Mouse (Mus musculus) thymus, postnatal 0 days (tissue): ENCODE measurements at regions not wholly inside any gene's neighbourhood (a gene's known extent, or its start where the extent isn't known, plus 50 kb on each side); places are given as distances from the start of the nearest gene placed in this dataset.

Source experiments
- DNase-seq: peaks from one replicate; pipeline ENCODE4 v3.0.0-alpha.2; 2015; ENCODE audit warnings: low spot score

GRCm38 (mm10) chr7:71648314-71648713 lies 297.0 kb upstream of the Gm10295 start:
- no peak for DNase-seq

DNA sequence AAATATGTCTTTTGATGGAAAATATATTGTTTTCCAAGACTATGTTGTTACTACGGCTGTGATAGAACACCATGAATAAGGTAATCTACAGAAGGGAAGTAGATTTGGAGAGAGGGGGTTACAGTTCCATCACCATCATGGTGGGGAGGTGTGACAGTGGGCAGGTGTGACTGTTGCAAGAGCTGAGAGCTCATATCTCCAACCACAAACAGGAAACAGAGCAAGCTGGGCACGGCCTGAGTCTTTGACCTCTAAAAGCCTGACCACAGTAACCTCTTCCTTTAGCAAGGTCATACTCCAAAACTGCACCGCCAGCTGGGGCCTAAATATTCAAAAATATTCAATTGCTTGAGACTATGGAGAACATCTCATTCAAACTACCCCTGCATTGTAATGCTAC lies 295.7 kb upstream of the Gm10295 start:
- no peak for DNase-seq

GRCm38 (mm10) chr7:71623048-71623447 lies 271.8 kb upstream of the Gm10295 start:
- no peak for DNase-seq

DNA sequence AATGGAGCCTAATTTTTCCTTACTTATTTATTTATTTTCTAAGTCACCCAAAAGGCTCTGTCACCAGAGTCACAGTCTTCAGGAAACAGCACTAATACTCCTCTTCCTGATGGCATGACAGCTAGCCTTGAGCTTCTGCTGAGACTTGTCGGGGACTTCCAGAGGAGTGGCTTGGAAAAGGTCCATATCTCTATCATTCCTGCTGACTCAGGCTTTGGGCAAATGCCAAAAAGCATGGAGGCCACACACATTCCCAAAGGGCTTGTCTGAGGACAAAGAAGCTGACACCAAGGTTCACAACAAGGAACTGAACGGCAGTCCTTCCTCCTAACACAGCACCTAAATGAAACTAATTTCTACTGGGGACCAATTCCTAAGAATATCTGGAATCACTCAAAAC lies 251.9 kb upstream of the Gm10295 start:
- DNase-seq: no peak

DNA sequence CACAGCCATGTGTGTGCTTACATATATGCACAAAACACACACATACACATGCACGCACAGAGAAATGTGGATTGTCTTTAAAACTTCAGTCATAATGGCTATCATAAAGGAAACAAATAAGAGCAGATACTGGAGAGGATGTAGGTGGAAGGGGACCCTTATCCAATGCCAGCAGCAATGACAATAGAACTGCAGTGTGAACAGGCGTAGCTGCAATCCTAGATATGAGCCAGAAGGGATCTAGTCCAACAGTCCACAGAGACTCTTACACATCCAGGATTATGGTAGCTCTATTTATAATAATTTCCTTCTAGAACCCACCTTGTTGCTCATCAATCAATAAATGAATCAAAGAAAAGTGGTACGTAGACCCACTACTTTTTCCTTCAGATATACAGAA lies 245.5 kb upstream of the Gm10295 start:
- no peak for DNase-seq

DNA sequence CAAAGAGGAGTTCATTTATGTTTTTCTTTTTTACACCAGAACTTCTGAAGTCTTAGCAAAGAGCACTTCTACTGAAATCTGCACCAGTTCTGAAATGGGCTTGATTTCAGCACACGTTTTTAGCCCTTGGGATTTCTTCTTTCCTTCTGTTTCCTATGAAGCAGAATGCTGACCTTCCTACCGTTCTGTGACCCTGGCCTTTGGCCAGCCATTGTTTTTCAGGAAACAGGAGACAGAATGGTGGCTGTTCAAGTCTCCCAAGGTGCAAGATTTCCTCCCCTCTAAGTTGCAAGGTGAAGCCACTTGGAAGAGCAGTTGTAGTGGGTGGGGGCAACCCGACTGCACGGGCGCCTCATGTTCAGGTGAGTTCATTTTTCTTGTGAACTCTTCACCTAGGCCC lies 236.3 kb upstream of the Gm10295 start:
- DNase-seq: no peak

GRCm38 (mm10) chr7:71583443-71584055 lies 232.3 kb upstream of the Gm10295 start:
- DNase-seq: no peak

- no peak for DNase-seq
Observed at GRCm38 (mm10) chr7:71581746-71582145, 230.5 kb upstream of the Gm10295 start.

DNA sequence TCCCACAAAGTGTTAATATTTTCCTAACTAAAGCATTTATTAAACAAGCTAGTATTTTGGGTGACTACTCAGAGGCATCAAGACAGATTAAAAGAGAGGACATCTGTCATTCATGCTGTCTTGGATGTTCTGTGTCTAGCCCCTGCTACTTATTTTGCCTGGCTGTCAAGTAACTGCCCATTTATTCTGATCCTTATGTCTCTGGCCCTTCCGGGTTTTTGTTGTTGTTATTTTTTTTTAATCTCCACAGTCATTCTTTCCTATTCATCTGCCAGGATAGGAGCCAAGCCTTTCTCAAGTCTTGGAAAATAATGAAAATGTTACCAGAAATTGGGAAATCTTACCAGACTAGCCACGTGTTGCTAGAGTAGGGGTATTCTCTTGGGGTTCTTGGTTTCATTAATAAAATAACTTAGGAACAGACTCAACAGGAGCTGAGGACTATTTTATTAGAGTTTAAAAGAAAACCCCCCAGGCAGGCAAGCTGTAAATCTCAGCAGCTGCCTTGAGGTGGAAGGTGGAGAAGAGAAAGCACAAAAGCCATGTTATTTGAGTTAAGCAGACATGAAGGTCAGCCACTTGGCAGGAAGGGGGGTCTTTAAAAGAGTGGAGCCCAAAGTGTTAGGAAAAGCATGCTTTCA lies 209.1 kb upstream of the Gm10295 start:
- DNase-seq: no peak

- no peak for DNase-seq
Observed at GRCm38 (mm10) chr7:71556473-71556872, 205.2 kb upstream of the Gm10295 start.

DNA sequence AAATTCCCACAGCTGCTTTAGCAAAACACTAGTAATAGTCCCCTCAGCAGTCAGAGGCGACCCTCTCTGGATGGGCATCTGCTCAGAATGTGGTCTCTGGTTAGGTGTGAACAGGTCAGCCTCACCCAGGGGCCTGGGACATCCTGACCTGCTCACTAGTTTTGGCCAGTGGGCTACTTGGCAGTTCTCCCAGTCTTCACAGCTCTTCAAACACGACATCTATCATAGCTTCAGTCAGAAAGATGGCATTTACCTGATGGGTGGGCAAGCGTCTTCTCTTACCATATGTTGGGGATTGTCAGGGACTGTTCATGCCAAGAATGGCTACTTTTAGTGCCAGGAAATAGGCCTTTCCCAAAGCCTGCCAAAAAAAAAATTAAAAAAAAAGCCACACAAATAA lies 204.2 kb upstream of the Gm10295 start:
- DNase-seq: no peak

DNA sequence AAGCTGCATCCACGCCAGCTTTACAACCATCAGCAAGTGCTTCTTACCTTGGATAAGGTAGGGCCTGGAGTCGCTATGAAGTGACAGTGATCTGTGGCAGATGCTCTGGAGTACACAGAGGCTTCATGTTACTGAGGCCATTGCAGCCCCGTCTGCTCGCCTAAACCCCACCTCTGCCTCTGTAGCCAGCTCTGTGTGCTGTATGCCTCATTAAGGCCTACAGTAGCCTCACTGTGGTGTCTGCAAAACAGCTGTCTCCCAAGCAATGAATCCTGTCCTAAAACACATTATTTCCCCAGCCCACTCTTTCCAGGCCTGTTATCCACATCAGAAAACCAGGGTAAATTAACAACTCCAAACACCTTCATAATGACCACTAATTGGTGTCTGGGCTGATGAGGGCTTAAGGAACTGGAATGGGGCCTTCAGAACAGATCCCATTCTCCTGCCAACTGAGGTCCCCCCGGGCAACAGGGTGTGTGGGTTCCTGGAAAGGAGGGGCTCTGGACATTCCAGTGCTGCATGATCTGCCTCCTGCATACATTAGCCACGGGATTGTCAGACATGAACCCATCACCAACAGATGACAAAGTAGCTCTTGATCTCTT lies 195.4 kb upstream of the Gm10295 start:
- no peak for DNase-seq

DNA sequence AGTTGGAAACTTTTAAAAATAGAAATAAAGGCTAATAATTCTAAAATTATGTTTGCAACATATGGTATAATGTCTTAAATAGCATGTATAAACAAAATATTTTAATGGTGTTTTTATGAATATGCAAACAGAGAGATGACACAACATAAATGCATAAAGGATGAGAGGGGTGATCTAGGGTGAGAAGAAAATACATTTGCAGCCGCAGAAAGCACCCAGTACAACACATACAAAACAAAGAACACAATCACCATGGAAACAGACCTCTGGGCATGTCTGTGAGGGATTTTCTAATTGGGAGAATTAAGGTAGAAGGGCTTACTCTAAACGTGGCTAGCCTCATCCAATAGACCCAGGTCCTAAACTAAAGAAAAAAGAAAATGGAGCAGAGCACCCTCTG lies 190.2 kb upstream of the Gm10295 start:
- DNase-seq: no peak

- no peak for DNase-seq
Observed at GRCm38 (mm10) chr7:71533109-71533508, 181.8 kb upstream of the Gm10295 start.

GRCm38 (mm10) chr7:71531496-71531895 lies 180.2 kb upstream of the Gm10295 start:
- DNase-seq: no peak

GRCm38 (mm10) chr7:71530922-71531321 lies 179.6 kb upstream of the Gm10295 start:
- no peak for DNase-seq

DNA sequence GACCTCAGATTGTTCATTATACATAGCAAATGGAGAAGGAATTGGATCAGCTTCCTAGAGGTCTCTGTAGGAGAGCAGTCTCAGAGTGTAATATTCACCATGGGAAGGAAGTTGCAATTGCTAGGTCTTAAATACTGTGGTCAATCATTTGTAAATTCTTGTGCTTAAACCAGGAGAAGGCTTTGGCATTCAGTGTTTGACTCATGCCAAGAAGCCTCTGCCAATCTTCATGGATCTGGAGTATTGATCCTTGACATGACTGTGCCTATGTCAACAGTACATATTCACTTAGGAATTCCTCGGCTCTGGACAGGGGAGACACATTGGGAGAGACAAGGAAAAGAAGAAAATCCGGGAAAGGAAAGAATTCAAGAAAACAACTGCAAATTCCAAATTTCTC lies 174.9 kb upstream of the Gm10295 start:
- DNase-seq: no peak

- no peak for DNase-seq
Observed at GRCm38 (mm10) chr7:71524577-71525126, 173.4 kb upstream of the Gm10295 start.

DNA sequence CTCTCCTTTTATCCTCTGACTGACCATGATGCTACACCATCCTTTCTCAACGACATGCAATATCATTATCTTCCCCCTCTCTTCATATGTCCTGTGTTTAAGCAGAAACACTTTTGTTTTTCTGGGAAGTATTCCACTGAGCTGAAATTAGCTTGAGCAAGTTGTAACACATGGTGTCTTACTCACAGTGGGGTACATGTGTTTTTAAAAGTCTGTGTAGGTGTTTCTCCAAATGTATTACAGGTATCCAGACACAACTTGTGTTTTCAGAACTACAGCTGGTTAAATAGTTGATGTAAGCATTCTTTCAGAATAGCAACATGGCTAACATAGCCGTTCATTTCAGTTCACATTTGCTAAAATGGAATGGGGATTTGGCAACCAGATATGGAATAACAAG lies 172.8 kb upstream of the Gm10295 start:
- DNase-seq: no peak

DNA sequence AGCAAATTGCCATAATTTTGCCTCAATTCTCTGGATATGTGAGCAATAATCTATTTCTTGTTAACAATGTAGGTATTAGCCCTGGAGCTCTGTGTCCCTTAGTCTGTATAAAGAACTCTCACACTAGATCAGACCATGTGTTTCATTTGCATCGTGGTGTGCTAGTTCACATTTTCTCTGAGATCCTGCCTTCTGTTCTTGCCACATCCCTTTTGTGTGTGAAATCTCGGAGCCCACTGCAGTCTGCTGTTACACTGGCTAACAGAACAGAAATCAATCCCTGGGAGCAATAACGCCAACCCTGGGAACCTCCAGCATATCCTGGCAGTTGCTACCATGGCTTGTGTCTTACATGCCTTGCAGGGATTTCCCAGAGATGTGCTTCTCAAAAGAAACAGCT lies 156.1 kb upstream of the Gm10295 start:
- no peak for DNase-seq

- DNase-seq: no peak
Observed at GRCm38 (mm10) chr7:71500719-71501118, 149.4 kb upstream of the Gm10295 start.

DNA sequence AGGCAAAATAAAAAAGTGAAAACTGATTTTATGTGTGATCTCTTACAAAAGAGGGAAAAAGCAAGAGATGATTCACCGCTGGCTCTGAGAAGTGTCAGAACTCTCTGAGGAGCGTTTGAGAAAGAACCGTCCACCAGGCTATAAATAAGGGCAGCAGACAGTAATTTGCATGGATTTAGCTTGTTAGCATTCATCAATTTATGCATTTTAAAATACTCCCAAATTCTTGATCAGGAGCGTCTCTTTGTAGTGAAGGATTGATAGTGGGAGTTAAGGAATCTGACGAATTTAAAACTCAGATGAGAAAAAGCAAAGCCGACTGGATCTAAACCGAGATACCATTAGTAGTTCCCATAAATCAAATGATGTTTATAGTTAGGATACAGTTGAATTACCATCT lies 146.8 kb upstream of the Gm10295 start:
- DNase-seq: no peak

DNA sequence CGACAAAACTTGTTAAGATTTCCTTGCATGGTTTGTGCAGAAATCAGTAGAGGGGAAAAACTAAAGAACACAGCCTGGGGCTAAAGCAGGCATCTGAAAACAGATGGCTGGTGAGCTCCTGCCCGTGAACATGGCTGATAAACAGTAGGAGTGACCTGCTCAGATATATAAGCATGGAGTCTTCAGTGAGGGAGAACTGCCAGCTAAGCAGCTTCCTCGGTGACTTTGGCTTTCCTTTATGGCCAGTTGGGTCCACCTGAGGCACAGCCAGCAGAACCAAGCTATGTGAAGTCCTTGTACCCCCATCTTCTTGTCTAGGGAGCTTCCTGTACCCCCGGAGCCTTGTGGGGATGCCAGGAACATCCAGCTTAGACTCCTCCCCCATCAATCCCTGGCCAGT lies 139.8 kb upstream of the Gm10295 start:
- DNase-seq: no peak
